Mouse (Mus musculus) lung, postnatal 0 days (tissue): ENCODE measurements around the gene 4930563M21Rik. TPM values are rescaled to one million over a fixed set of nuclear protein-coding genes. Genes with fewer than 3 reads are reported as not detected.
A peak's percentile ranks its signal among the peaks of the same experiment; 100 is the strongest.

Experiments used
- ATAC-seq: fragments of 200-750 bp; cut with Nextera tagmentation; 2 replicates; pipeline ENCODE4 v1.8.0; 2017; ENCODE audit warnings: moderate library complexity
- DNase-seq: peaks from one replicate; pipeline ENCODE4 v3.0.0-alpha.2; 2016; ENCODE audit warnings: low spot score
- H3K27ac ChIP-seq: fragments of 300-500 bp; sonication (generic); 2 replicates; pipeline ENCODE4 v1.5.1; 2014; ENCODE audit warnings: antibody characterized with exemption, mild to moderate bottlenecking, low read length, mixed read lengths
- H3K27me3 ChIP-seq: fragments of 300-500 bp; sonication (generic); replicated peaks from 2 replicates; pipeline ENCODE4 v1.6.1; 2014; ENCODE audit warnings: low read length, mixed read lengths; ENCODE audit not compliant: insufficient read depth
- H3K36me3 ChIP-seq: fragments of 300-500 bp; sonication (generic); 2 replicates; pipeline ENCODE4 v1.6.1; 2014; ENCODE audit warnings: low read length, mixed read lengths; ENCODE audit not compliant: insufficient read depth
- H3K4me1 ChIP-seq: fragments of 300-500 bp; sonication (generic); 2 replicates; pipeline ENCODE4 v1.6.1; 2014; ENCODE audit warnings: antibody characterized with exemption, low read depth, low read length, mixed read lengths; ENCODE audit not compliant: insufficient read depth
- H3K4me2 ChIP-seq: fragments of 300-500 bp; sonication (generic); replicated peaks from 2 replicates; pipeline ENCODE4 v1.6.1; 2014; ENCODE audit warnings: low read depth, mild to moderate bottlenecking, low read length, moderate library complexity, mixed read lengths
- H3K4me3 ChIP-seq: fragments of 300-500 bp; sonication (generic); 2 replicates; pipeline ENCODE4 v1.5.1; 2014; ENCODE audit warnings: low read depth, low read length
- H3K9ac ChIP-seq: fragments of 300-500 bp; sonication (generic); replicated peaks from 2 replicates; pipeline ENCODE4 v1.6.1; 2014; ENCODE audit warnings: low read depth, mild to moderate bottlenecking
- H3K9me3 ChIP-seq: fragments of 300-500 bp; sonication (generic); 2 replicates; pipeline ENCODE4 v1.6.1; 2016; ENCODE audit warnings: low read length, mixed read lengths
- CTCF ChIP-seq: IDR thresholded peaks from 2 replicates; pipeline ENCODE4 v1.5.1; 2016; ENCODE audit warnings: antibody characterized with exemption, mild to moderate bottlenecking
- EP300 ChIP-seq: IDR thresholded peaks from 2 replicates; pipeline ENCODE4 v1.6.1; 2016; ENCODE audit warnings: antibody characterized with exemption, mild to moderate bottlenecking, control low read depth
- WGBS: fragments of 180-500 bp; shearing (Covaris S2); extraction: QIAGEN DNeasy Blood & Tissue Kit; methylation state at CpG from one replicate; pipeline ENCODE4 v1.1.7; 2014; 5-methylcytosine and 5-hydroxymethylcytosine counted together
- polyA plus RNA-seq: library from polyadenylated mRNA; unstranded; fragments of >200 nt; fragmentation: Nextera tagmentation; extraction: Ambion mirVana; gene quantifications from 2 replicates; pipeline ENCODE4 v1.2.1, GENCODE M21; 2015

The 4930563M21Rik gene
- polyA plus RNA-seq = not detected in 2 replicates

DNA sequence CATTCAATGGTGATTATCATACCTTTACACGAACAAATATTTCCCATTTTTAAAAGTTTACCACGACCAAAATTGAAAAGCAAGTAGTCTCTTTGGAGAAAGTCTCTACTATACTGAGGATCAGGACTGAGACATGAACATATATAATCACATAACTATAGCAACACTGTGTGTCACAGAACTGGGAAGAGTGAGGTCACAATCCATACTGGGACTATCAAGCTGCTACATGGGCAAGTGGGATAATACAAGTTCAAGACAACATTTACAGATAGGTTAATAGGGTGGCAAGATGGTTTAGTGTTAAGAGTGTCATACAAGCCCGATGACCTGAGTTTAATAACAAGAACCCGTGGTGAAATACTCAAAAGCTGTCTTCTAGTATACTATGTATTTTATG lies at the start of gene 4930563M21Rik:
TSS of gene 4930563M21Rik (minus strand) at position 101 of the 400 bp plus-strand sequence.
- Histone ChIP-seq H3K4me1 (no peaks in the 10 kb centered on the region), H3K27ac (no peak within 1 kb of the TSS), H3K9me3 (no peaks in the 10 kb centered on the region), H3K36me3 (no peaks in the 10 kb centered on the region), H3K27me3 (no peaks in the 10 kb centered on the region), H3K4me2 (no peak within 1 kb of the TSS), H3K9ac (no peak within 1 kb of the TSS), H3K4me3 (no peak within 1 kb of the TSS)
- DNase-seq (no peak), ATAC-seq (no peak)
- 68% methylated on average over 4 of the region's 4 CpGs for WGBS
- TF ChIP-seq EP300 = no peak
- TF ChIP-seq CTCF = no peak

DNA sequence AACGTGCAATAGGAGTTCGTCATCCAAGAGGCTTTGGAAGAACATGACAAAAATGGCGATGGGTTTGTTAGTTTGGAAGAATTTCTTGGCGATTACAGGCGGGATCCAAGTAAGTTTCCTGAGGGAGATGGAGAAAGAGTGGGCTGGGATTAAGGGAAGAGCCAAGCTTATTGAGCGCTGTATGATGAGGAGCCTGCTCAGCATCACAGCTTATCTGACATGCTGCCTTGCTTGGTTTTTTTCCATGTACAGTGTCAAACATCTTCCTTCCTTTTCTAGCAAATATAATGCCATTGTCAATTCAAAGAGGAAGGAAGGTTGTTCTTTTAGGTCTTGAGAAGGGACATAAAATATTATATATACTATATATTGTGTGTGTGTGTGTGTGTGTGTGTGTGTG lies 45.8 kb upstream of the 4930563M21Rik start:
- no peak for ATAC-seq
- Histone ChIP-seq H3K9me3 (no peaks in the 10 kb centered on the region), H3K4me2 (no peak overlapping the region), H3K4me1 (no peaks in the 10 kb centered on the region), H3K36me3 (peaks cover 39% of the 10 kb centered on the region), H3K27me3 (no peaks in the 10 kb centered on the region), H3K9ac (no peak overlapping the region), H3K4me3 (no peak overlapping the region), H3K27ac (no peak overlapping the region)
- TF ChIP-seq EP300 (no peak), CTCF (no peak)
- no peak for DNase-seq
- 89% methylated on average over 6 of the region's 6 CpGs for WGBS

DNA sequence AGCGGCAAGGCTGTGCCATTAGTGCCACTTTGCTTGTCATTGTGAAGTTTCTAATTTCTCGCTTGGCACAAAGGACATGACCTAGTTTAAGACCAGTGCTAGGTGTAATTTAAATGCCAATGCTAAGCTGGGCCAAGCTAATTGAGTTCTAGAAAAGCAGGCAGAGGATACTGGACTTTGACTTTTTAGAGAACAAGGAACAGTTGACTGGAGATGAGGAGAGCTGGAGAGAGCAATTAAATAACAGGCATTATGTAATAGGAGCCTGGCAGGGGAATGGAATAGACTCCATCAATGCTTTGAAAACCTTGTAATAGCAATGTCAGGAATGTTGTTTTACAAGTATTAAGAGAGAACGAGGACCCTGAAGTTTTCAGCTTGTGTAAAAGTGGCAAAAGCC lies 43.4 kb upstream of the 4930563M21Rik start:
- TF ChIP-seq EP300 = no peak
- TF ChIP-seq CTCF = no peak
- H3K36me3 ChIP-seq = peaks cover 20% of the 10 kb centered on the region
- H3K9me3 ChIP-seq = no peaks in the 10 kb centered on the region
- no peak overlapping the region for H3K27ac ChIP-seq
- 82% methylated on average over 3 of the region's 3 CpGs for WGBS
- H3K4me3 ChIP-seq = no peak overlapping the region
- no peaks in the 10 kb centered on the region for H3K4me1 ChIP-seq
- H3K9ac ChIP-seq = no peak overlapping the region
- H3K27me3 ChIP-seq = no peaks in the 10 kb centered on the region
- ATAC-seq (no peak), DNase-seq (no peak)
- H3K4me2 ChIP-seq = no peak overlapping the region

DNA sequence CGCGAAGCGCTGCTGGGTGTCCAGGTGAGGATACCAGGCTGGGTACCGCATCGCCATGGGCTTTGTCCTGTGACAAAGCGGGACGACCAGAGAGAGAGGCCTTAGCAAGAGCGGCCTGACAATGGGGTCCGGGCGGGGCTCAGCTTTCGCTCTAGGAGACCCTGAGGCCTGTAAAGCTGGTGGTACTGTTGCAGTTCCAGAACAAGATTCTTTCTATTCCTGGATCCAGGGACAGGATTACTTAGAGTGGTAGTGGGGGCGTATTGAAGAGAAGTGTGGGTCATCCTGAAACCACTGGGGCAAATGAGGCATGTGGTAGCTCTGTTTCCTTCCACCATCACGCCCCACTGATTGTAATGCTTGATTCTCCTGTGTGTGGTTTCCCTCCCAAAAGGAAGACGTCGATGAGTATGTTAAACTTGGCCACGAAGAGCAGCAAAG lies 31.9 kb upstream of the 4930563M21Rik start:
- WGBS = under 1% methylated on average over 16 of the region's 16 CpGs
- ATAC-seq (no peak; the same call in 1 of the 2 replicates), DNase-seq (no peak)
- no peak for TF ChIP-seq EP300
- TF ChIP-seq CTCF = no peak
- Histone ChIP-seq H3K27me3 (no peaks in the 10 kb centered on the region), H3K9me3 (no peaks in the 10 kb centered on the region), H3K36me3 (0 out of 2 replicates have a peak, but pooled peaks cover 3% of the 10 kb centered on the region), H3K4me2 (peak overlapping the region; percentile 75), H3K9ac (peak overlapping the region; percentile 88), H3K27ac (peak overlapping the region; percentile 94), H3K4me3 (peak overlapping the region; percentile 72), H3K4me1 (no peaks in the 10 kb centered on the region)

DNA sequence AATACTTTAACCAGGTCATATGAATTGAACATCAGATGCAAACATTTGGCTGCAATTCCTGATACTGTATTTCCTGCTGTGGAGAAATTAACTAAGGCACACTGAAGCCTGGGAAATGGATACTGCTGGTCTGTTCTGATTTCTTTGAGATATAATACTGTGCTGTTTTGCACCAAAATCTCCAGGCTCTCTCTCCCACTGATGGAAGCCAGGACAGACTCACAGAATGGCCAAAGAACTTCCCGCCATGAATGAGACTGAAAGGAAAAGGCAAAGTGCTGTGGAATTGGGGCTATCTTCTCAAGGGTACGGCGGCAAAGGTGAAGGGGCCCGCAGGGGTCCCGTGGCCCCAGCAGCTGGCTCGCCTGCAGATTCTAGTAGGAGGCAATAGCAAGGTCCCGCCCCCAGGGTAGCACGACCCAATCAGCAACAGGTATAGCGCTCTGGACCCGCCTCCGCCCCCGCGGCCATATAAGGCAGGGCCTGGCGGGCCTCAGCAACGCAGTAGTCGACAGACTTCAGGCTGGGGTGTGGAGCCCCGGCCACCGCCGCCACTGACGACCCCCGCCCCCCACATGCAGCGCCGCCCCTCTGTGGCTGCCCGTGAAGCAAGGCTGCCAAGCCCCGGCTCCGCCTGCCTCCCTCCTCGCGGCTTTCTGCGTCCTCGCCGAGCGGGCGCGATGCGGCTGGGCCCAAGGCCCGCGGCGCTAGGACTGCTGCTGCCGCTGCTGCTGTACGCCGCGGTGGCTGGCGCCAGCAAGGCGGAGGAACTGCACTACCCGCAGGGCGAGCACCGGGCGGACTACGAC lies 31.2 kb upstream of the 4930563M21Rik start, which contains the start of gene Rcn2:
TSS of gene Rcn2 (plus strand) at position 474 of the 809 bp plus-strand sequence.
- Histone ChIP-seq H3K4me2 (peak within 1 kb of the TSS; percentile 75), H3K36me3 (0 out of 2 replicates have a peak, but pooled peaks cover 3% of the 10 kb centered on the region), H3K4me3 (peak within 1 kb of the TSS; percentile 72), H3K4me1 (no peaks in the 10 kb centered on the region), H3K27ac (peak within 1 kb of the TSS; percentile 94), H3K9me3 (no peaks in the 10 kb centered on the region), H3K9ac (peak within 1 kb of the TSS; percentile 88), H3K27me3 (no peaks in the 10 kb centered on the region)
- DNase-seq (peak; percentile 97), ATAC-seq (peak; percentile 100)
- TF ChIP-seq CTCF (peak; percentile 33), EP300 (no peak)
- WGBS = under 1% methylated on average over 41 of the region's 49 CpGs

DNA sequence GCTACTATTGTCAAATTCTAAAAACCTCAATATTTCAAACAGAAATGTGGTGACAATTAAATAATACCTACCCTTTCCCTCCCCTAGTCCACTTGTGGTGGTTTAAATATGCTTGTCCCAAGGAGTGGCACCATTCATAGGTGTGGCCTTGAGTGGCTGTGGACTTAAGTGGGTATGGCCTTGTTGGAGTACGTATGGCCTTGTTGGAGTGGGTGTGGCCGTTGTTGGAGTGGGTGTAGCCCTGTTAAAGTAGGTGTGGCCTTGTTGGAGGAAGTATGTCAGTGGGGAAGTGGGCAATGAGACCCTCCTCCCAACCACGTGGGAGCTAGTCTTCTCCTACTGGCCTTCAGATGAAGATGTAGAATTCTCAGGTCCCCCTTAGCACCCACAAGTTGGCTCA lies 21.9 kb upstream of the 4930563M21Rik start:
- no peak for TF ChIP-seq EP300
- no peak for TF ChIP-seq CTCF
- no peaks in the 10 kb centered on the region for H3K9me3 ChIP-seq
- H3K27me3 ChIP-seq = no peaks in the 10 kb centered on the region
- no peaks in the 10 kb centered on the region for H3K4me1 ChIP-seq
- H3K9ac ChIP-seq = no peak overlapping the region
- H3K36me3 ChIP-seq = no peaks in the 10 kb centered on the region
- H3K4me3 ChIP-seq = no peak overlapping the region
- no peak overlapping the region for H3K4me2 ChIP-seq
- 39% methylated on average over 3 of the region's 3 CpGs for WGBS
- DNase-seq (peak; percentile 32), ATAC-seq (peak; percentile 70)
- H3K27ac ChIP-seq = no peak overlapping the region
